Mouse (Mus musculus): ENCODE data around the gene Dhx29. TPM values are rescaled to one million over a fixed set of nuclear protein-coding genes. Genes with fewer than 3 reads are reported as not detected.
A peak's percentile ranks its signal among the peaks of the same experiment; 100 is the strongest.

Gene Dhx29
- total RNA-seq (2012; rRNA removed), result 13.0 and 19.9 TPM in 2 replicates
- 20.1 and 21.1 TPM in 2 replicates for total RNA-seq (2014; rRNA removed)
- polyA plus RNA-seq (2012; ENCODE audit: insufficient read length, low read depth), result 25.1 and 25.8 TPM in 2 replicates

DNA sequence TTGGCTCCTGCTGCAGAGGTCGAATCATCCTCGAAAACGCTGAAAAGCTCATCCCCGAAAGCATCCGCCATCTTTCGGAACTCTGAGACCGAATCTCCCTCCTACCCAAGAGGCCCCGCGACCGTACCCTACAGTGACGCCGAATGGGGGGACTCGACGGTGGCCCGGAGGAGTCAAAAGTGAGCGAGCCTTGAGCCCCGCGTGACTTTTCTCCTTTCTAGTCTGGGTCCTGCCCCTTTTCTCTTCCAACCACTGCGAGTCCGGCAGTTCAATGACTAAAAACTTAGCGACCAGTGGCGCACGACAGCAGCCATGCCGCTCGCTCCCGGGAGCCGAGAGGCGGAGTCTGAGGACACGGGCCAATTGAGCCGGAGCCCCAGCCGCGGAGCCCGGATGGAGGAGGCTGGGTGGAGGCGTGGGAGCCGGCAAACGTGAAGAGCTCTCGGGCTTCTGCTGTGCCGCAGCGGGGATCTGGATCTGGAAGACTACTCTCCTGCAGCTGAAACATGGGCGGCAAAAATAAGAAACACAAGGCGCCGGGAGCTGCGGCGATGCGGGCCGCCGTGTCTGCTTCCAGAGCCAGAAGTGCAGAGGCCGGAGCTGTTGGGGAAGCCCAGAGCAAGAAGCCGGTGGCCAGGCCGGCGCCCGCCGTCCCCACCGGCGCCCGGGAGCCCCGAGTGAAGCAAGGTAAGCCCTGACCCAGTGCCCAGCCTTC is at the start of gene Dhx29, which contains the start of gene Mtrex:
Dhx29 (plus strand) TSS at position 168 of the 715 bp plus-strand sequence.
Mtrex (minus strand) TSS at position 112 of the 715 bp plus-strand sequence.
- H3K9me3 ChIP-seq (replicated peaks; ENCODE audit: low read length), result no peaks in the 10 kb centered on the region
- H3K9ac ChIP-seq (ENCODE audit: insufficient read depth, low read depth), result peak within 1 kb of the TSS; percentile 99
- in situ Hi-C loops (cut with MboI; ENCODE audit: low pct_ligation_motif_present, low pct_unique_long_range_greater_than_20kb, low sequenced_read_pairs), result no loop called here
- H3K27ac ChIP-seq (ENCODE audit: insufficient read depth, low read depth), result peak within 1 kb of the TSS; percentile 20
- peaks cover 6 to 27% of the 10 kb centered on the region in 2 experiments for H3K4me1 ChIP-seq (ENCODE audit: control insufficient read depth in 1 of 2, insufficient read depth in 2 of 2)
- dilution Hi-C loops (cut with MboI; ENCODE audit: extremely low pct_ligation_motif_present, extremely low pct_unique_long_range_greater_than_20kb, low sequenced_read_pairs), result no loop called here
- peak; percentile 98 for DNase-seq (ENCODE audit: extremely low read depth)
- peak within 1 kb of the TSS; percentile 77 to 100 (median 96) for H3K4me3 ChIP-seq (replicated peaks in 1 of 3; ENCODE audit: low read depth in 2 of 3, low read length in 2 of 3, poor library complexity in 1 of 3)
- peak within 1 kb of the TSS; percentile 100 for H3K4me2 ChIP-seq (ENCODE audit: insufficient read depth, low read depth, poor library complexity, severe bottlenecking)
- H3K36me3 ChIP-seq (replicated peaks in 1 of 2; ENCODE audit: control insufficient read depth in 1 of 2, insufficient read depth in 1 of 2, low read length in 1 of 2), result peaks cover 13 to 40% of the 10 kb centered on the region in 2 experiments
- peaks cover 46% of the 10 kb centered on the region for H3K79me2 ChIP-seq (replicated peaks; ENCODE audit: control insufficient read depth, extremely low read depth, insufficient read depth, poor library complexity, severe bottlenecking)
- no peaks in the 10 kb centered on the region for H3K27me3 ChIP-seq (replicated peaks)
- TF ChIP-seq NELFE (IDR thresholded peaks at IDR 0.05; ENCODE audit: low read depth, low read length) (peak; percentile 80), E2F4 (IDR thresholded peaks at IDR 0.05; ENCODE audit: insufficient replicate concordance, low read depth, low read length) (no peak), MYC (IDR thresholded peaks at IDR 0.05; ENCODE audit: low read depth, low read length) (peak; percentile 51), USF1 (IDR thresholded peaks at IDR 0.05; ENCODE audit: low read depth, low read length) (peak; percentile 71), BHLHE40 (IDR thresholded peaks at IDR 0.05; ENCODE audit: low read depth, low read length) (peak; percentile 81), KAT2A (IDR thresholded peaks at IDR 0.05; ENCODE audit: insufficient replicate concordance, low read length) (peak; percentile 87; the same call in 1 of the 2 replicates), JUND (conservative IDR thresholded peaks at IDR 0.05; ENCODE audit: low read depth, low read length) (no peak), ZNF384 (IDR thresholded peaks at IDR 0.05; ENCODE audit: low read depth, low read length) (no peak), MXI1 (IDR thresholded peaks at IDR 0.05; ENCODE audit: low read depth, low read length) (peak; percentile 92), MAZ (IDR thresholded peaks at IDR 0.05; ENCODE audit: low read depth, low read length) (peak; percentile 68; the same call in 1 of the 2 replicates), TBP (conservative IDR thresholded peaks at IDR 0.05; ENCODE audit: low read depth, low read length) (no peak; the same call in 1 of the 2 replicates), RAD21 (IDR thresholded peaks at IDR 0.05; ENCODE audit: low read depth, low read length) (no peak), MEF2A (IDR thresholded peaks at IDR 0.05; ENCODE audit: borderline replicate concordance, low read depth, low read length) (peak; percentile 70; the same call in 1 of the 2 replicates), RCOR1 (conservative IDR thresholded peaks at IDR 0.05; ENCODE audit: low read depth, low read length) (no peak), MAX (IDR thresholded peaks at IDR 0.05; ENCODE audit: low read length) (peak; percentile 87), ZC3H11A (IDR thresholded peaks at IDR 0.05; ENCODE audit: low read depth, low read length) (no peak), USF2 (conservative IDR thresholded peaks at IDR 0.05; ENCODE audit: low read depth, low read length) (no peak; the same call in 1 of the 2 replicates), ELF1 (IDR thresholded peaks at IDR 0.05; ENCODE audit: low read depth, low read length) (peak; percentile 76), GABPA (IDR thresholded peaks at IDR 0.05; ENCODE audit: insufficient replicate concordance, low read depth, low read length) (no peak; the same call in 1 of the 2 replicates), ZMIZ1 (IDR thresholded peaks at IDR 0.05; ENCODE audit: low read depth, low read length) (peak; percentile 64; the same call in 1 of the 2 replicates), POLR2A (IDR thresholded peaks at IDR 0.05; ENCODE audit: low read depth, low read length) (peak; percentile 79), JUN (IDR thresholded peaks at IDR 0.05; ENCODE audit: insufficient read depth, low read depth, low read length) (no peak), SMC3 (IDR thresholded peaks at IDR 0.05; ENCODE audit: low read depth, low read length) (no peak), MAFK (IDR thresholded peaks at IDR 0.05; ENCODE audit: insufficient replicate concordance, low read length) (no peak), NRF1 (IDR thresholded peaks at IDR 0.05; ENCODE audit: low read depth, low read length) (peak; percentile 55), TCF12 (IDR thresholded peaks at IDR 0.05; ENCODE audit: low read depth, low read length) (peak; percentile 89), CHD1 (IDR thresholded peaks at IDR 0.05; ENCODE audit: low read depth, low read length) (no peak), EP300 (IDR thresholded peaks at IDR 0.05; ENCODE audit: low read length) (no peak), HCFC1 (IDR thresholded peaks at IDR 0.05; ENCODE audit: low read depth, low read length) (peak; percentile 94), ETS1 (conservative IDR thresholded peaks at IDR 0.05; ENCODE audit: low read depth, low read length) (peak; percentile 24; the same call in 1 of the 2 replicates), IRF4 (IDR thresholded peaks at IDR 0.05; ENCODE audit: low read depth, low read length) (peak; percentile 75), ZKSCAN1 (IDR thresholded peaks at IDR 0.05; ENCODE audit: borderline replicate concordance, low read depth, low read length) (no peak), PAX5 (IDR thresholded peaks at IDR 0.05; ENCODE audit: low read length) (no peak), POLR2AphosphoS2 (IDR thresholded peaks at IDR 0.05; ENCODE audit: low read depth, low read length) (0 out of 2 replicates have a peak, but pooled peaks have one; percentile 42), SIN3A (IDR thresholded peaks at IDR 0.05; ENCODE audit: low read length) (peak; percentile 91), CTCF (conservative IDR thresholded peaks at IDR 0.05 in 1 of 2, IDR thresholded peaks at IDR 0.05 in 1 of 2; ENCODE audit: low read depth in 2 of 2, low read length in 2 of 2) (no peak), UBTF (IDR thresholded peaks at IDR 0.05; ENCODE audit: low read depth, low read length) (peak; percentile 89), CHD2 (IDR thresholded peaks at IDR 0.05; ENCODE audit: low read length) (no peak)

Measured in CH12.LX (cell line).